Mouse (Mus musculus) kidney, postnatal 25 days (tissue): Measurements from ENCODE around the gene Sptbn4.

Source experiments
- DNase-seq, 2 experiments: peaks; one replicate each; pipeline ENCODE4 v3.0.0; 2021; ENCODE audit warnings: mixed read lengths in 2 of 2

The Sptbn4 gene

GRCm38 (mm10) chr7:27323001-27323400, 124.5 kb downstream of the Sptbn4 start:
- DNase-seq: no peak

GRCm38 (mm10) chr7:27322291-27322690, 125.2 kb downstream of the Sptbn4 start:
- DNase-seq: peak; percentile 21 to 54

GRCm38 (mm10) chr7:27319411-27319810, 128.1 kb downstream of the Sptbn4 start:
- DNase-seq: no peak

- peak; percentile 37 to 76 for DNase-seq
Measured at GRCm38 (mm10) chr7:27315958-27316357, 131.5 kb downstream of the Sptbn4 start.

- no peak for DNase-seq
Measured at GRCm38 (mm10) chr7:27314393-27314792, 133.1 kb downstream of the Sptbn4 start.

- no peak for DNase-seq
Measured at GRCm38 (mm10) chr7:27311651-27312284, 135.7 kb downstream of the Sptbn4 start.

- no peak for DNase-seq
Measured at GRCm38 (mm10) chr7:27310996-27311535, 136.4 kb downstream of the Sptbn4 start.

- DNase-seq: peak; percentile 50 to 69
Measured at GRCm38 (mm10) chr7:27310306-27310705, 137.2 kb downstream of the Sptbn4 start.

- DNase-seq: no peak
Measured at GRCm38 (mm10) chr7:27309832-27310231, 137.7 kb downstream of the Sptbn4 start.

- peak; percentile 58 to 74 for DNase-seq
Measured at GRCm38 (mm10) chr7:27308821-27309549, 138.5 kb downstream of the Sptbn4 start.

- DNase-seq: peak in 1 of 2 experiments; percentile 39
Measured at GRCm38 (mm10) chr7:27307551-27307950, 139.9 kb downstream of the Sptbn4 start.
